Mouse (Mus musculus) limb, embryonic 13.5 days (tissue): ENCODE data around the gene Als2cl. TPM values are rescaled to one million over a fixed set of nuclear protein-coding genes. Genes with fewer than 3 reads are reported as not detected.

Experiments used
- ATAC-seq: fragments of 200-750 bp; cut with Nextera tagmentation; 2 replicates; pipeline ENCODE4 v1.8.0; 2017; ENCODE audit warnings: low read depth, moderate number of reproducible peaks, moderate TSS enrichment; ENCODE audit not compliant: low FRiP score
- H3K27ac ChIP-seq: fragments of 300-500 bp; sonication (generic); 2 replicates; pipeline ENCODE4 v1.5.1; 2015; ENCODE audit warnings: inconsistent platforms, mild to moderate bottlenecking, moderate library complexity
- H3K27me3 ChIP-seq: fragments of 300-500 bp; sonication (generic); 2 replicates; pipeline ENCODE4 v1.6.1; 2015; ENCODE audit warnings: mild to moderate bottlenecking, inconsistent platforms
- H3K36me3 ChIP-seq: fragments of 300-500 bp; sonication (generic); 2 replicates; pipeline ENCODE4 v1.6.1; 2015; ENCODE audit warnings: inconsistent platforms, mild to moderate bottlenecking, moderate library complexity
- H3K4me1 ChIP-seq: fragments of 300-500 bp; sonication (generic); 2 replicates; pipeline ENCODE4 v1.6.1; 2015; ENCODE audit warnings: inconsistent platforms
- H3K4me2 ChIP-seq: fragments of 300-500 bp; sonication (generic); replicated peaks from 2 replicates; pipeline ENCODE4 v1.6.1; 2015; ENCODE audit warnings: inconsistent platforms, mild to moderate bottlenecking, moderate library complexity
- H3K4me3 ChIP-seq: fragments of 300-500 bp; sonication (generic); 2 replicates; pipeline ENCODE4 v1.5.1; 2015; ENCODE audit warnings: moderate library complexity, mild to moderate bottlenecking, inconsistent platforms
- H3K9ac ChIP-seq: fragments of 300-500 bp; sonication (generic); 2 replicates; pipeline ENCODE4 v1.6.1; 2015; ENCODE audit warnings: mild to moderate bottlenecking, inconsistent platforms
- H3K9me3 ChIP-seq: fragments of 300-500 bp; sonication (generic); 2 replicates; pipeline ENCODE4 v1.6.1; 2016; ENCODE audit warnings: inconsistent platforms
- WGBS: fragments of 180-500 bp; shearing (Covaris S2); methylation state at CpG from one replicate; pipeline ENCODE4 v1.1.7; 2015; 5-methylcytosine and 5-hydroxymethylcytosine counted together
- polyA plus RNA-seq: library from polyadenylated mRNA; unstranded; fragments of >200 nt; fragmentation: Nextera tagmentation; extraction: Ambion mirVana; gene quantifications from 2 replicates; pipeline ENCODE4 v1.2.1, GENCODE M21; 2015

Als2cl gene
- polyA plus RNA-seq, 1 experiment from 2014 or later = 1.4 TPM

DNA sequence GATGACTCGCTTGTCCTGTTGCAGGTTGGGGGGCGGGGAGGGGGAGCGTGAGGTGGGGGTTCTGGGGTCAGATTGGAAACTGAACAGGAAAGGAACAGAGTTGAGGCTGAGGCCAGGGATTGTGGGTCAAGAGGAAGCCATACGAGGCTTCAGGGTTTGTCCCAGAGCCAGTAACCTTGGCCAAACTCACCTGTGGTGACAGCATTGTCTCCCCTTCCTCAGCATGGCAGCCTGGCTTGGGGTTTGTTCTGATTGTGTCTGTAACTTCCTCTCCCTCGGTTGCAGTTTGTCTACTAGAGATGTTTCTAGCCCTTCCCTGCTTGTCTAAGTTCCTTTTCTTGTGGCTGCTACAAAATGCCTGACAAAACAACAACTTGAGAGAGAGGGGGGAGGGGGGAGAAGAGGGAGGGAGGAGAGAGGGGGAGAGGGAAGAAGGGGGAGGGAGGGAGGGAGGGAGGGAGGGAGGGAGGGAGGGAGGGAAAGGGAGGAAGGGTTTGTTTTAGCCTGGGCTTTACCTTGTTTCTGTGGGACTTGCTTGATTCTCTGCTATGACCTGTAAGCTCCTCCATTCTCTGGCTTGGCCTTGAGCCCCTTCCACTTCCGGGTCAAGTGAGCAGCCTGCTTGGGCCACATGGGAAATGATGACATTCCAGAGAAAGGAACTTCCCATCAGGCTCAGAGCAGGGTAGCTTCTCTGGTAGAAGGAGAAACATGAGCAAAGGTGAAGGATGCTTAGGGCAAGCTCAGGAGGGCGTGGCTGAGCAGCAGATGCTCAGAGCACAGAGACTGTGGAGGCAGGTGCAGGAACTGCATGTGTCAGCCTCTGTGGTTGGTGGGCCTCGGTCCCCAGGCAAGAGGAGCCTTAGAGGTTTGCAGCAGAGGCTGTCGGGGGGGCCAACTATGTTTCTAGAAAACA lies 8.0 kb downstream of the Als2cl start:
- no peaks in the 10 kb centered on the region for H3K27me3 ChIP-seq
- H3K9ac ChIP-seq = no peak overlapping the region
- no peaks in the 10 kb centered on the region for H3K4me1 ChIP-seq
- no peak overlapping the region for H3K27ac ChIP-seq
- no peak overlapping the region for H3K4me2 ChIP-seq
- no peak overlapping the region for H3K4me3 ChIP-seq
- no peaks in the 10 kb centered on the region for H3K36me3 ChIP-seq
- 65% methylated on average over 9 of the region's 9 CpGs for WGBS
- no peaks in the 10 kb centered on the region for H3K9me3 ChIP-seq
- ATAC-seq = no peak

DNA sequence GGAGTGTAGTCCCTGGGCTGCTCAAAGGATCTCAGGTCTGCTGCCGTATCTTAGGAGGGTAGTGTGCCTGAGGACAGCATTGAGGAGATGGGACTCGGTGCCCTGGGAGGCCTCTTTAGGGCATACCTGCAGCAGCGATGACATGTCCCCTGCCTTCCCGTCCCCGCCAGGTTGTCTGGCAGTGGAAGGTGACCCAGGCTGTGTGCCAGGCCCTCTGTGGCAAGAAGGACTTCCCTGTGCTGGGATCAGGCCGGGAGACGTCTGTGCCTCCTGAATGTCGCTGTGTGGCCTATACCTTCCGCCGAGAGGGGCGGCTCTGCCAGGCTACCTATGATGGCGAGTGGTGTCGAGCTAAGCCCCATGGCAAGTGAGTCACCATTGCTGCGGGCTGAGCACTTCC lies 9.3 kb downstream of the Als2cl start:
- Histone ChIP-seq H3K4me3 (no peak overlapping the region), H3K4me1 (no peaks in the 10 kb centered on the region), H3K36me3 (no peaks in the 10 kb centered on the region), H3K9me3 (no peaks in the 10 kb centered on the region), H3K9ac (no peak overlapping the region), H3K4me2 (no peak overlapping the region), H3K27me3 (0 out of 2 replicates have a peak, but pooled peaks cover 1% of the 10 kb centered on the region), H3K27ac (no peak overlapping the region)
- WGBS = 89% methylated on average over 14 of the region's 14 CpGs
- ATAC-seq = no peak

DNA sequence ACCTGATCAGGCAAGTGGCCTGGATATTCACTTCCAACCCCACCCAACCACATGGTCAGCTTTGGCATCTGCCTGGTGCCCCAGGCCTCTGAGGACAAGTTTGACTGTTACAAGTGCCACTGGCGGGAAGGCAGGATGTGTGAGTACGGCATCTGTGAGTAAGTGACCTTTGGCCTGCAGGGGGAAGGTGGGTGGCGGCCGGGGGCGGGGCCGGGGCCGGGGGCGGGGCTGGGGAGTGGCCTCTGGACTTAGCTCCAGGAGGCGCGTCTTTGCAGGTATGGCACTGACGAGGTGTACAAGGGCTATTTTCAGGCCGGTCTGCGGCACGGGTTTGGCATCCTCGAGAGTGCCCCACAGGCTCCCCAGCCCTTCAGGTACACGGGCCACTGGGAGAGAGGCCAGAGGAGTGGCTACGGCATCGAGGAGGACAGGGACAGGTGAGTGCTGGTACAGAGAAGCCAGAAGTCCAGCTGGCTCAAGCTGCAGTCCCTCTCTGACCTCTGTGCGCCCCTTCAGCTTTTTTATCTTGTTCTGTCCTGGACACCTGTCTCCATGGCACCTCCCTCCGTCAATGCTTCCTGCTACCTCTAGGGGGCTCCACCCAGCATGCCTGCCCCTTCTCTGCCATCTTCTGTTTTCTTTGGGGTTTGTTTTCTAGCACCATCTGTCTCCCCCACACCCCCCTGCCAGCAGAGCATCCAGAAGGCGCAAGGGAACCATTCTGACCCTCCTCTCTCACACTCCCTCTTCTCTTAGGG lies 10.5 kb downstream of the Als2cl start:
- Histone ChIP-seq H3K27me3 (0 out of 2 replicates have a peak, but pooled peaks cover 3% of the 10 kb centered on the region), H3K27ac (no peak overlapping the region), H3K4me3 (no peak overlapping the region), H3K4me2 (no peak overlapping the region), H3K4me1 (no peaks in the 10 kb centered on the region), H3K9ac (no peak overlapping the region), H3K9me3 (no peaks in the 10 kb centered on the region), H3K36me3 (no peaks in the 10 kb centered on the region)
- 12% methylated on average over 21 of the region's 21 CpGs for WGBS
- ATAC-seq = no peak

DNA sequence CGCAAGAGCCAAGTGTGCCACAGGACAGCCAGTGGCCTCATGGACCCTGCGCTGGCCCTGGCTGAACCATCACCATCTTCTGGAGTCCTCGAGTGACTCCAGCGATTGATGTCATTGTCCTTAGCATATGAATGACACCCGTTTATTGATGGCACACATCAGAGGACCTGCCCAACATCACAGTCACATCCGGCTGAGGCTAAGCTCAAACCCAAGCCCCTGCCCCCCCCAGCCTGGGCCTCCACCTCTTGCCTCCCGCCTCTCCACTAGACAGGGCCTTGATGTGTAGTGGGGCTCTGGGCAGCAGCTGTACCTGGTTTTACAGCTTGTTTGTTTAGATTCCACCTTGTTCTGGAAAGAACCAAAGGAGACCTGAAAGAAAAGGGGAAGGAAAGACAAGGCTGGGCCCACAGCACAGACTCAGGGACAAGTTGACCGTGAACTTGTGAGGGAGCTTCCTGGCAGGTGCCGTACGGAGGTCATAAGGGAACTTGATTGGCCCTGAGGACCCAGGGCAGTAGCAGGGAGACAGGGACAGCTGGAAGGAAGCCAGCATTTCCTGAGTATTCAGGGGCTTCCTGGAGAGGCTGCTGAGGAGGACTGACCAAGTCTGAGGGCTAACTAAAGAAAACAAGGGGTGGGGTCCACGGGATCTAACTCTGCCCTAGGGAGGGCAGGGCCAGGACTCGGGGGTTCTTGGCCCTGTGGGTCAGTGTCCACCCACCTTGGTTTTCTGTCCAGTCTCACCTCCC lies 11.6 kb downstream of the Als2cl start:
- WGBS = 78% methylated on average over 12 of the region's 12 CpGs
- no peak overlapping the region for H3K27ac ChIP-seq
- H3K4me2 ChIP-seq = no peak overlapping the region
- H3K4me1 ChIP-seq = peaks cover 8% of the 10 kb centered on the region
- H3K9ac ChIP-seq = no peak overlapping the region
- H3K27me3 ChIP-seq = 0 out of 2 replicates have a peak, but pooled peaks cover 3% of the 10 kb centered on the region
- H3K9me3 ChIP-seq = no peaks in the 10 kb centered on the region
- H3K4me3 ChIP-seq = no peak overlapping the region
- H3K36me3 ChIP-seq = no peaks in the 10 kb centered on the region
- no peak for ATAC-seq

DNA sequence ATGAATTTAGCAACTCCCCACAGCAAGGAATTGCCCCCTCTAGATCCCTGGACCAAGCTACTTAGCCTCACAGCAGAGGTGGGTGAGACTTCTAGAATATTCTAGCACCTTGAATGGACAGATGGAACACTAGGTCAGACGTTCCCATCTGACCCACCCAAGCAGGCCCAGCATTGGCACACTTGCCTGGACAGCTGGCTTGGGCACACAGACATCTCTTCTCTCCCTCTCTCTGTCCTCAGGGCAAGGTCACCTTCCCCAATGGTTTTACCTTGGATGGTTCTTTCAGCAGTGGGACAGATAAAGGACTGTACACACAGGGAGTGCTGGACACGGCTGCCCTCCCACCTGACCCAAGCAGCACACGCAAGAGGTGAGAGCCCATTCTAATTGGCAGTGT lies 12.9 kb downstream of the Als2cl start:
- peaks cover 12% of the 10 kb centered on the region for H3K4me1 ChIP-seq
- H3K9me3 ChIP-seq = no peaks in the 10 kb centered on the region
- H3K4me3 ChIP-seq = no peak overlapping the region
- 81% methylated on average over 3 of the region's 3 CpGs for WGBS
- ATAC-seq = no peak
- H3K27me3 ChIP-seq = 0 out of 2 replicates have a peak, but pooled peaks cover 3% of the 10 kb centered on the region
- H3K4me2 ChIP-seq = no peak overlapping the region
- H3K36me3 ChIP-seq = no peaks in the 10 kb centered on the region
- H3K9ac ChIP-seq = no peak overlapping the region
- H3K27ac ChIP-seq = no peak overlapping the region

DNA sequence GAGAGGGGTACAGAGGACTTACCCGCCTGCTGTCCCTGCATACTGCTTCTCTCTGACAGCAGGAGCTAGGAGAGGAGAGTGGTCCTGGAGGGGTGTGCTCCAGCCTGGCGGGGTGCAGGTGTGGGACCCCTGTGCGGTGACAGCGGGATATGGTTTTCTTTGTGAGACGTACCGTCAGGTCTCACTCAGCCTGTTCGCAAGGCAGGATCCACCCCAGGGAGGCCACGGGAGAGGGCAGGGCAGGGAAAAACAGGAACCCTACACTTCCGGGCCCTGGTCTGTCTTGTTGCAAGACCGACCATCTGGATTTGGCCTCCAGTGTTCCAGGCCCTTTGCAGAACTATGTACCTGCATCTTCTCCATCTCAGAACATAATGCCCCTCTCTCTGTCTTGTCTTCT lies 13.8 kb downstream of the Als2cl start:
- Histone ChIP-seq H3K4me2 (no peak overlapping the region), H3K9me3 (no peaks in the 10 kb centered on the region), H3K4me1 (peaks cover 12% of the 10 kb centered on the region), H3K36me3 (no peaks in the 10 kb centered on the region), H3K4me3 (no peak overlapping the region), H3K9ac (no peak overlapping the region), H3K27me3 (0 out of 2 replicates have a peak, but pooled peaks cover 3% of the 10 kb centered on the region), H3K27ac (no peak overlapping the region)
- no peak for ATAC-seq
- 63% methylated on average over 10 of the region's 10 CpGs for WGBS

DNA sequence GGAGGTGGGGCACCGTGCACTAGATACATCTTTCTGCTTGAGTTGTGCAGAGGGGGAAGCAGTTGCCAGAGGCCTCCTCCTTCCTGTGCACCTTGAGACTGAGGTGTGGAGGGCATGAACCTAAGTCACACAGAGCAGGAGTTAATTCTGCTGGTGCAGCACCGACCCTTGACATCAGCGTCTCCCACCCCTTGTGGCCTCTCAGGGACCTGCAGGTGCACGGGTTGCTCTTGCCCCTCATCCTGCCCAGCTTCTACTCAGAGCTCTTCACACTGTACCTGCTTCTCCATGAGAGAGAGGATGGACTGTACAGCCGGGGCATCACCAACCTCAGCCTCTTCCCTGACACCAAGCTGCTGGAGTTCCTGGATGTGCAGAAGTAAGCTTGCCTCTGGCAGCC lies 15.8 kb downstream of the Als2cl start:
- H3K27me3 ChIP-seq = 0 out of 2 replicates have a peak, but pooled peaks cover 3% of the 10 kb centered on the region
- no peak overlapping the region for H3K4me2 ChIP-seq
- H3K4me1 ChIP-seq = peaks cover 12% of the 10 kb centered on the region
- no peak overlapping the region for H3K9ac ChIP-seq
- no peak overlapping the region for H3K27ac ChIP-seq
- no peaks in the 10 kb centered on the region for H3K36me3 ChIP-seq
- H3K9me3 ChIP-seq = no peaks in the 10 kb centered on the region
- H3K4me3 ChIP-seq = no peak overlapping the region
- 53% methylated on average over 5 of the region's 5 CpGs for WGBS
- ATAC-seq = no peak

DNA sequence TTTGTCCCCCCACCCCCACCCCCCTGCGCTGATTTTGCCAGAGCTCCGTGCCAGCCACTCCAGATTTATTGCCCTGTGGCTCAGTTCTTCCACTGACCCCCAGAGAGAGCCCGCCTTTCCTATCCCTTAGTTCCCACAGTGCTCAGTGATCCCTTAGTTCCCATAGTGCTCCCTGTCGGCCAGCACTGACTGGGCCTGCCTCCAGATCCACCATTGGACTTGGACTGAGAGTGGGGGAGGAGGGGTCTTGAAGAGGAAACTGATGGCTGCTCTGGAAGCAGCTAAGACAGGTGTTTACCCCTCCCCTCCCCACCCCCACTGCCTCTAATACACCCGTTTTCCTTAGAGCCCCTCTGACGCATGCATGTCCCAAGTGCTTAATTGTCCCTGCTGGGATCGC lies 16.3 kb downstream of the Als2cl start:
- no peaks in the 10 kb centered on the region for H3K9me3 ChIP-seq
- peak overlapping the region; percentile 45 for H3K4me2 ChIP-seq
- 0 out of 2 replicates have a peak, but pooled peaks cover 3% of the 10 kb centered on the region for H3K27me3 ChIP-seq
- H3K4me3 ChIP-seq = 0 out of 2 replicates have a peak overlapping the region, but pooled peaks have one; percentile 4
- no peak overlapping the region for H3K27ac ChIP-seq
- peaks cover 12% of the 10 kb centered on the region for H3K4me1 ChIP-seq
- peak; percentile 45; the same call in 1 of the 2 replicates for ATAC-seq
- no peaks in the 10 kb centered on the region for H3K36me3 ChIP-seq
- H3K9ac ChIP-seq = no peak overlapping the region
- WGBS = 8% methylated on average over 7 of the region's 7 CpGs

DNA sequence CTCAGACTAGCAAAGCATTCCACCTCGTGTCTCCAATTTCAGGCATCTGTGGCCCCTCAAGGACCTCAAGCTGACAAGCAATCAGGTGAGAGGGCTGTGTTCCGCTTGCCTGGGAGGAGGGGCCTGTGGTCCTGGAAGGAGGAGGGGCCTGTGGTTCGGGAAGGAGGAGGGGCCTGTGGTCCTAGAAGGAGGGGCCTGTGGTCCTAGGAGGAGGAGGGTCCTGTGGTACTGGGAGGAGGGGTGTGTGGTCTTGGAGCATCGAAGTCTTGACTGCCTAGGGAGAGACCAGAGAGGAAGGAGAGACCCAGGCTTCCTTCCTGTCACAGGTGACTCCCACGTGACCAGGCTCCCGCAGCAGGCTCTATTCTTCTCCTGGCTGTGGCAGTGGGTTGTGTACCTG lies 16.9 kb downstream of the Als2cl start:
- H3K4me1 ChIP-seq = peaks cover 12% of the 10 kb centered on the region
- H3K36me3 ChIP-seq = no peaks in the 10 kb centered on the region
- H3K9ac ChIP-seq = no peak overlapping the region
- peak overlapping the region; percentile 45 for H3K4me2 ChIP-seq
- H3K27ac ChIP-seq = no peak overlapping the region
- H3K27me3 ChIP-seq = 0 out of 2 replicates have a peak, but pooled peaks cover 3% of the 10 kb centered on the region
- peak; percentile 38; the same call in 1 of the 2 replicates for ATAC-seq
- 0 out of 2 replicates have a peak overlapping the region, but pooled peaks have one; percentile 4 for H3K4me3 ChIP-seq
- WGBS = 9% methylated on average over 6 of the region's 6 CpGs
- H3K9me3 ChIP-seq = no peaks in the 10 kb centered on the region

DNA sequence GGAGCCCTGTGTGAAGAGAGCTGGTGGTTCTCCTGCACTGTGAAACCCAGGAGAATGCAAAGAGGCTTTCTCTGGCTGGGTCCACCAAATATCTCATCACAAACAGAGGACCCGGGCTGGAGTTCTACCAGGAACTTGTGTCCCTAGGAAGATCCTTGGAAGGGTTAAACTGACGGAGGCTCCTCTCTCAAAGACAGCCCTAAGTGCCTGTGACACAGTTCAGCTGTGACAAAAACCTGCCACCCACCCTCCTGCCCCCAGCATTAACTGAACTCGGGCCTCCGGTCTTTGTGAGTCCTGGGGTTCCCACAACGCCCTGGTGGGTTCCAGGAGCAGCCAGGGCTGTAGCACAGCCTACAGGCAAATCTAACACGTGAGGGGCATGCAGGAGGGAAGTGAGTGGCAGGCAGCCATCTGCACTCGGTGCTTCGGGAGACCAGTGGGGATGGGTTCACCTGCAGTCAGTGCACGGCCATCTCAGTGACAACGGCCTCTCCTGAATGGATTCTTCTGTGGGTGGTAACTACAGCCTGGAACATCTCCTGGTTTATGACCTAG lies 19.9 kb downstream of the Als2cl start:
- Histone ChIP-seq H3K27me3 (no peaks in the 10 kb centered on the region), H3K9me3 (no peaks in the 10 kb centered on the region), H3K4me1 (peaks cover 12% of the 10 kb centered on the region), H3K36me3 (no peaks in the 10 kb centered on the region), H3K27ac (no peak overlapping the region), H3K4me3 (no peak overlapping the region), H3K9ac (no peak overlapping the region), H3K4me2 (no peak overlapping the region)
- WGBS = 59% methylated on average over 10 of the region's 10 CpGs
- ATAC-seq = no peak

DNA sequence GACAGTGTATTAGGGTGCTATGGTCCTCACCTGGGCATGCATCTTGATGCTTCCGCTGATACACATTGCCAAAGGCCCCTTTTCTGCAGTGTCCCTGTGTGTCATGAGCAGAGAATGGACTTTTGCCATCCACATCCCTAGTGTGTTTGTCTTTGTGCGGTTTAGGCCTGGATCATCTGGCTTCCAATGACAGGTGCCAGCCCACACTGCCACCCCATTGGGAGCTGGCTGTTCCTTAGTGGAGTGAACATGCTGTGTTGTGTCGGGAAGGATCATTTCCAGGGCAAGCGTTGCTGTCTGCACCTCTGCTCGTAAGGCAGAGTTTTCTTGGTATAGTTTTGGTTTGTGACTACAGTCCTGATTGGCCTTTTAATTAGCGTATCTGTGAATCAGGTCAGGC lies 21.5 kb downstream of the Als2cl start:
- Histone ChIP-seq H3K4me3 (no peak overlapping the region), H3K4me2 (no peak overlapping the region), H3K27ac (no peak overlapping the region), H3K4me1 (peaks cover 4% of the 10 kb centered on the region), H3K9ac (no peak overlapping the region), H3K9me3 (no peaks in the 10 kb centered on the region), H3K36me3 (no peaks in the 10 kb centered on the region), H3K27me3 (no peaks in the 10 kb centered on the region)
- 83% methylated on average over 6 of the region's 6 CpGs for WGBS
- no peak for ATAC-seq
